Mouse (Mus musculus): ENCODE data around the gene Gm28051.
A peak's percentile ranks its signal among the peaks of the same experiment; 100 is the strongest.

Gm28051 gene

GRCm38 (mm10) chr12:102743036-102743588, 14.5 kb downstream of the Gm28051 start:
- no peak for DNase-seq (ENCODE audit: low spot score in 2 of 2)

GRCm38 (mm10) chr12:102742056-102742455, 15.5 kb downstream of the Gm28051 start:
- no peak for DNase-seq (ENCODE audit: low spot score in 2 of 2)

GRCm38 (mm10) chr12:102740285-102740684, 17.3 kb downstream of the Gm28051 start:
- no peak for DNase-seq (ENCODE audit: low spot score in 2 of 2)

GRCm38 (mm10) chr12:102739096-102739495, 18.5 kb downstream of the Gm28051 start:
- DNase-seq (ENCODE audit: low spot score in 2 of 2), result no peak

GRCm38 (mm10) chr12:102733381-102733780, 24.2 kb downstream of the Gm28051 start:
- peak in 1 of 2 experiments; percentile 20 for DNase-seq (ENCODE audit: low spot score in 2 of 2)

GRCm38 (mm10) chr12:102730798-102731619, 26.6 kb downstream of the Gm28051 start:
- DNase-seq (ENCODE audit: low spot score in 2 of 2), result no peak

- no peak for DNase-seq (ENCODE audit: low spot score in 2 of 2)
Measured at GRCm38 (mm10) chr12:102729855-102730797, 27.4 kb downstream of the Gm28051 start.

GRCm38 (mm10) chr12:102725761-102726175, 31.8 kb downstream of the Gm28051 start:
- no peak for DNase-seq (ENCODE audit: low spot score in 2 of 2)

- no peak for DNase-seq (ENCODE audit: low spot score in 2 of 2)
Measured at GRCm38 (mm10) chr12:102725146-102725545, 32.4 kb downstream of the Gm28051 start.

- DNase-seq (ENCODE audit: low spot score in 2 of 2), result no peak
Measured at GRCm38 (mm10) chr12:102723861-102724260, 33.7 kb downstream of the Gm28051 start.

- DNase-seq (ENCODE audit: low spot score in 2 of 2), result no peak
Measured at GRCm38 (mm10) chr12:102722966-102723365, 34.6 kb downstream of the Gm28051 start.

GRCm38 (mm10) chr12:102722451-102722850, 35.1 kb downstream of the Gm28051 start:
- no peak for DNase-seq (ENCODE audit: low spot score in 2 of 2)

GRCm38 (mm10) chr12:102719552-102720315, 37.8 kb downstream of the Gm28051 start:
- no peak for DNase-seq (ENCODE audit: low spot score in 2 of 2)

- no peak for DNase-seq (ENCODE audit: low spot score in 2 of 2)
Measured at GRCm38 (mm10) chr12:102714654-102715395, 42.7 kb downstream of the Gm28051 start.

- no peak for DNase-seq (ENCODE audit: low spot score in 2 of 2)
Measured at GRCm38 (mm10) chr12:102714116-102714515, 43.4 kb downstream of the Gm28051 start.

GRCm38 (mm10) chr12:102713153-102713865, 44.3 kb downstream of the Gm28051 start:
- DNase-seq (ENCODE audit: low spot score in 2 of 2), result no peak

- DNase-seq (ENCODE audit: low spot score in 2 of 2), result no peak
Measured at GRCm38 (mm10) chr12:102710851-102711375, 46.7 kb downstream of the Gm28051 start.

GRCm38 (mm10) chr12:102709896-102710295, 47.7 kb downstream of the Gm28051 start:
- DNase-seq (ENCODE audit: low spot score in 2 of 2), result no peak

- DNase-seq (ENCODE audit: low spot score in 2 of 2), result no peak
Measured at GRCm38 (mm10) chr12:102708220-102708619, 49.3 kb downstream of the Gm28051 start.

Measured in heart, adult 9 months (tissue).